Mouse (Mus musculus) liver, embryonic 15.5 days (tissue): ENCODE measurements around the gene Kcnk10. TPM values are rescaled to one million over a fixed set of nuclear protein-coding genes. Genes with fewer than 3 reads are reported as not detected.

Experiments
- ATAC-seq: fragments of 200-750 bp; cut with Nextera tagmentation; 2 replicates; pipeline ENCODE4 v1.8.0; 2017; ENCODE audit warnings: moderate number of reproducible peaks, mild to moderate bottlenecking, moderate library complexity; ENCODE audit not compliant: insufficient read depth
- H3K27ac ChIP-seq: fragments of 300-500 bp; sonication (generic); replicated peaks from 2 replicates; pipeline ENCODE4 v1.5.1; 2015; ENCODE audit warnings: mild to moderate bottlenecking, inconsistent platforms
- H3K27me3 ChIP-seq: fragments of 300-500 bp; sonication (generic); 2 replicates; pipeline ENCODE4 v1.6.1; 2015; ENCODE audit warnings: mild to moderate bottlenecking, inconsistent platforms
- H3K36me3 ChIP-seq: fragments of 300-500 bp; sonication (generic); replicated peaks from 2 replicates; pipeline ENCODE4 v1.6.1; 2015; ENCODE audit warnings: moderate library complexity, mild to moderate bottlenecking, inconsistent platforms
- H3K4me1 ChIP-seq: fragments of 300-500 bp; sonication (generic); replicated peaks from 2 replicates; pipeline ENCODE4 v1.6.1; 2015; ENCODE audit warnings: inconsistent platforms
- H3K4me2 ChIP-seq: fragments of 300-500 bp; sonication (generic); 2 replicates; pipeline ENCODE4 v1.6.1; 2015; ENCODE audit warnings: moderate library complexity, mild to moderate bottlenecking, inconsistent platforms
- H3K4me3 ChIP-seq: fragments of 300-500 bp; sonication (generic); replicated peaks from 2 replicates; pipeline ENCODE4 v1.5.1; 2015; ENCODE audit warnings: mild to moderate bottlenecking, inconsistent platforms
- H3K9ac ChIP-seq: fragments of 300-500 bp; sonication (generic); 2 replicates; pipeline ENCODE4 v1.6.1; 2015; ENCODE audit warnings: moderate library complexity, mild to moderate bottlenecking, inconsistent platforms
- H3K9me3 ChIP-seq: fragments of 300-500 bp; sonication (generic); replicated peaks from 2 replicates; pipeline ENCODE4 v1.6.1; 2016; ENCODE audit warnings: inconsistent platforms
- WGBS: fragments of 180-500 bp; shearing (Covaris S2); methylation state at CpG from one replicate; pipeline ENCODE4 v1.1.7; 2015; ENCODE audit warnings: mixed read lengths; ENCODE audit not compliant: insufficient replicate concordance; 5-methylcytosine and 5-hydroxymethylcytosine counted together
- polyA plus RNA-seq: library from polyadenylated mRNA; unstranded; fragments of >200 nt; fragmentation: Nextera tagmentation; extraction: Ambion mirVana; gene quantifications from 2 replicates; pipeline ENCODE4 v1.2.1, GENCODE M21; 2015

Kcnk10 gene
- polyA plus RNA-seq, 1 experiment from 2014 or later = 0.05 TPM

DNA sequence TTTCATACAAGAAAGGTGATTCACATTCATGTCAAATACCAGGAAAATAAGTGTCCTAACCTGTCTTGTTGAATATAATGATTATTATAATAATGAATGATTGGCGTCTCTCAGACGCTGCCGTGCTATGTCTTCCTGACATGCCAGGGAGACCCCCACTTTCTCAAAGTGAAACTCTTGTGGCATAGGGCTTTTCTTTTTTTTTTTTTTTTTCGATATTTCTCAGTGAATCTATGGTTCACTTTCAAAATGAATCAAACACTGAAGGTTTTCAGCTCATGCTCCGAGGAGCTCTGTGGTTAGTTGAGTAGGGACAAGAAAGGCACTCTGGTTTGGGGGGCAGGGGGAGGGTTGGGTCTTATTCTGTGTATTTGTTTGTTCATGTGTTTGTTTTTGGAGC is 22.8 kb upstream of the Kcnk10 start:
- no peaks in the 10 kb centered on the region for H3K4me1 ChIP-seq
- H3K36me3 ChIP-seq = no peaks in the 10 kb centered on the region
- no peak overlapping the region for H3K9ac ChIP-seq
- ATAC-seq = no peak
- no peaks in the 10 kb centered on the region for H3K9me3 ChIP-seq
- H3K4me3 ChIP-seq = no peak overlapping the region
- H3K27me3 ChIP-seq = no peaks in the 10 kb centered on the region
- H3K27ac ChIP-seq = no peak overlapping the region
- WGBS = 60% methylated on average over 5 of the region's 5 CpGs
- no peak overlapping the region for H3K4me2 ChIP-seq

DNA sequence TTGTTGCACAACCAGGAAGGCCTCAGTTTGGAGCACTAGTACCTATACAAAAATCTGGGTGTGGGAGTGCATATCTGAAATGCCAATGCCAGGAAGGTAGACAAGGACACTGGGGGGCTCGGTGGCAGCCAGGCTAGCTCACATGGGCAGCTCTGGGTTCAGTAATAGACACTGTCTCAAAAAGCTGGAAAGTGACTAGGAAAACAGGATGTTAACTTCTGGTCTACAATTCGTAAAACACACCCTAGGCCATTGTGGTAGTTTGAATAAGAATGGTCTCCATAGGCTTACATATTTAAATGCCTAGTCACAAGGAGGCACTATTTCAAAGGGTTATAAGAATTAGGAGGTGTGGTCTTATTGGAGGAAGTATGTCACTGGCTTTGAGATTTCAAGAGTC is 12.9 kb upstream of the Kcnk10 start:
- Histone ChIP-seq H3K4me2 (no peak overlapping the region), H3K4me3 (no peak overlapping the region), H3K9me3 (no peaks in the 10 kb centered on the region), H3K4me1 (no peaks in the 10 kb centered on the region), H3K9ac (no peak overlapping the region), H3K36me3 (no peaks in the 10 kb centered on the region), H3K27ac (no peak overlapping the region), H3K27me3 (no peaks in the 10 kb centered on the region)
- no peak for ATAC-seq
- WGBS = 52% methylated on average over 2 of the region's 2 CpGs

DNA sequence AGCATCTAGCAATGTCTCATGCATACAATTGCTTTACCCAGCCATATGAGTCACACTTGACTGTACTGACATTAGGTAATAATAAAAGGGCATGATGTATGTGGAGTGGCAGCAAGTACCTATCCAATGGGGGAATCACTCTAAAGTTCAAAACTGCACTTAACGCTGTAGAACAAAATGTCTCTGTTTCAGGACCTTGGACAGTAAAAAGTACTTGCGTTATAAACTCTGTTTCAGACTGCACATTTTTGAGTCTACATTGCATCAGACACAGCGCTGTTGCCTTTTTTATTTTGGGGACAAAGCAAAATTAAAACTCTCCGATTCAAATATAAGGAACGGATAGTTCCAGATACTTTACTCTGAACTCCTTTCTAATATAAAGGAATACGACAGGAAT is 10.5 kb upstream of the Kcnk10 start:
- Histone ChIP-seq H3K36me3 (no peaks in the 10 kb centered on the region), H3K4me3 (no peak overlapping the region), H3K4me2 (no peak overlapping the region), H3K9me3 (no peaks in the 10 kb centered on the region), H3K27ac (no peak overlapping the region), H3K27me3 (no peaks in the 10 kb centered on the region), H3K4me1 (no peaks in the 10 kb centered on the region), H3K9ac (no peak overlapping the region)
- WGBS = 55% methylated on average over 6 of the region's 6 CpGs
- ATAC-seq = no peak

GRCm38 (mm10) chr12:98585302-98585701 is 7.2 kb upstream of the Kcnk10 start:
- WGBS = 26% methylated on average over 3 of the region's 3 CpGs
- H3K36me3 ChIP-seq = no peaks in the 10 kb centered on the region
- H3K9ac ChIP-seq = no peak overlapping the region
- no peak overlapping the region for H3K4me2 ChIP-seq
- no peak for ATAC-seq
- H3K4me1 ChIP-seq = no peaks in the 10 kb centered on the region
- no peaks in the 10 kb centered on the region for H3K9me3 ChIP-seq
- H3K27me3 ChIP-seq = no peaks in the 10 kb centered on the region
- H3K27ac ChIP-seq = no peak overlapping the region
- H3K4me3 ChIP-seq = no peak overlapping the region

- 44% methylated on average over 8 of the region's 8 CpGs for WGBS
These were observed 2.1 kb downstream of the Kcnk10 start for GRCm38 (mm10) chr12:98575942-98576550.

GRCm38 (mm10) chr12:98575195-98575887 is 2.8 kb downstream of the Kcnk10 start:
- Histone ChIP-seq H3K4me2 (peak overlapping the region; percentile 64), H3K9me3 (no peaks in the 10 kb centered on the region), H3K36me3 (no peaks in the 10 kb centered on the region), H3K27ac (no peak overlapping the region), H3K4me1 (no peaks in the 10 kb centered on the region), H3K27me3 (peaks cover 73% of the 10 kb centered on the region), H3K9ac (no peak overlapping the region), H3K4me3 (peak overlapping the region; percentile 44)
- no peak for ATAC-seq
- 10% methylated on average over 17 of the region's 17 CpGs for WGBS

More at GRCm38 (mm10) chr12:98575942-98576550, 2.1 kb downstream of the Kcnk10 start:
- H3K27ac ChIP-seq = no peak overlapping the region
- H3K9ac ChIP-seq = no peak overlapping the region
- peaks cover 73% of the 10 kb centered on the region for H3K27me3 ChIP-seq
- no peaks in the 10 kb centered on the region for H3K9me3 ChIP-seq
- H3K4me3 ChIP-seq = no peak overlapping the region
- no peak for ATAC-seq
- no peak overlapping the region for H3K4me2 ChIP-seq
- H3K36me3 ChIP-seq = no peaks in the 10 kb centered on the region
- no peaks in the 10 kb centered on the region for H3K4me1 ChIP-seq

DNA sequence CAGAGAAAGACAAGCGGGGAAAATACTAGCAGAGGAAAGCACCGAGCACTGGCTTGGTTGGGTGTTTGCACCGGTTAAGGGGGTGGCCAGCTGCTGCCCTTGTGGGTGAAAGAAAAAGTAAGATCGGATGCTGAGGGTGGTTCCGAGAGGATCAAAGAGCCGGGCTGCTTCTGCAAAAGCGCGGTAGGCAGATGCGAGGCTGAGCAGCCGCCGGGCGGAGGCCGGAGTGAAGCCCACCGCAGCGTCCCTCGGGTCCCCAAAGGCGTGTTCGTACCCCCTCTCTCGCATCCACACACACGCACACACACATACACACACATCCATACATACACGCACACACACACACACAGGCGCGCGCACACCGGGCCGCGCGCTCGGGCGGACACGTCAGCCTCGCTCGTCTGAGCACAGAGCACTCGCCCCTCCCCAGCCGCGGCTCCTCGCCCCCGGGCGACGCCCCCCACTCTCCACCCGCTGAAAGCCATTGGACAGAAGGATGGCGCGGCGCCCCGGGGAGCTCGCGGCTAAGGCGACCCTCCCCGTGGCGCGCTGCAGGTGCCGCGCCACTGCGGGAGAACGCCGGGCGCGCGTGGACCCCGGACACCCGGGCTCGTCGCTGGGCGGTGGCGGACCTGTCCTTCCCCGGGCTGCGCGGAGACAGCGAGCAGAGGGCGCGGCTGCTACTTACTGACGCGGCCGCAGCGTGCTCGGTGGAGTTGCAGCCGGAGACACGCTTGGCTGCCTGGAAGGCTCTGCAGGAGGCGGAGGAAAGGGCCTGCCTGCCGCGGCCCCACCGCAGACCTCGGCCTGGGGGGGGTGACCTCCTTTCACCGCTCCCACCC is 3.5 kb downstream of the Kcnk10 start:
- Histone ChIP-seq H3K36me3 (no peaks in the 10 kb centered on the region), H3K9me3 (no peaks in the 10 kb centered on the region), H3K9ac (no peak overlapping the region), H3K4me1 (no peaks in the 10 kb centered on the region), H3K27me3 (peaks cover 73% of the 10 kb centered on the region), H3K27ac (no peak overlapping the region), H3K4me2 (peak overlapping the region; percentile 64), H3K4me3 (peak overlapping the region; percentile 44)
- ATAC-seq = no peak
- WGBS = 1% methylated on average over 84 of the region's 84 CpGs

GRCm38 (mm10) chr12:98573317-98574270 is 4.5 kb downstream of the Kcnk10 start:
- ATAC-seq = no peak
- Histone ChIP-seq H3K9ac (no peak overlapping the region), H3K4me3 (no peak overlapping the region), H3K4me1 (no peaks in the 10 kb centered on the region), H3K27me3 (peaks cover 69% of the 10 kb centered on the region), H3K36me3 (no peaks in the 10 kb centered on the region), H3K27ac (no peak overlapping the region), H3K9me3 (no peaks in the 10 kb centered on the region), H3K4me2 (no peak overlapping the region)
- WGBS = 19% methylated on average over 25 of the region's 25 CpGs

DNA sequence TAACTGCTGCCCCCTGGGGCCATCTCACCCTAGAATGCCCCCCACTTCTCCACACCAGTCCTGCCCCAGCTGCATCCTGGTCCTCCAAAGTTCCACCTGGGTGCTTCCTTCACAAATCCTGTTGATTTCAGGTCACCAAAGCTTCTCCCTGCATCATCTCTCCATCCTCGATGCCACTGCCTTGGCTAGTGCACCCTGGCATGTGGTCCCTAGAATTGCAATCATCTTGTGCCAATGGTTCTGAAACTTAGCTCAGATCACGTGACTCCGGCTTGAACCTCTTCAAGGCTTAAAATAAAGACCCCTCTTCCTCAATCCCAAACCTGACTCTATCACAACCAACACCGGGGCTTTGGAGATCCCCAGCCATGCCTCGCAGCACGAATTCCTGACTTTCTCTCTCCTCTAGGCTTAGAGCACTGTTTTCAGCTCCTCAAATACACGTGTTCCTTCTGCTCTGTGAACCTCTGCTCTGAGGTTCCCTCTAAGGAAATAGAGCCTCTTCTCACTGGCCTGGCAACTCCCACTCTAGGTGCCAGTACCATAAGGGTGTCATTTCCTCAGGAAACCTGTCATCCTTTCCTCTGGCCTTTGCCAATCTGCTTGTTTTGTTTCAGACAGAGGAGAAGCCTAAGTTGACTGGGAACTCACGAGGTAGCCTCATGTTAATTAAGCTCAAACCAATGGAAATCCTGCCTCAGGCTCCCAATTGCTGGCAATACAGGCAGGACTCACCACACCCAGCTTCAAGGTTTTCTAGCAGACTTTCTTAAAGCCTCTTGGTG is 6.0 kb downstream of the Kcnk10 start:
- peaks cover 54% of the 10 kb centered on the region for H3K27me3 ChIP-seq
- no peaks in the 10 kb centered on the region for H3K36me3 ChIP-seq
- H3K9me3 ChIP-seq = no peaks in the 10 kb centered on the region
- no peak for ATAC-seq
- no peaks in the 10 kb centered on the region for H3K4me1 ChIP-seq
- H3K4me2 ChIP-seq = no peak overlapping the region
- H3K4me3 ChIP-seq = no peak overlapping the region
- WGBS = 27% methylated on average over 8 of the region's 8 CpGs
- H3K9ac ChIP-seq = no peak overlapping the region
- no peak overlapping the region for H3K27ac ChIP-seq

GRCm38 (mm10) chr12:98569380-98569779 is 8.7 kb downstream of the Kcnk10 start:
- Histone ChIP-seq H3K9me3 (no peaks in the 10 kb centered on the region), H3K4me3 (no peak overlapping the region), H3K36me3 (no peaks in the 10 kb centered on the region), H3K27ac (no peak overlapping the region), H3K4me1 (no peaks in the 10 kb centered on the region), H3K27me3 (peaks cover 27% of the 10 kb centered on the region), H3K4me2 (no peak overlapping the region), H3K9ac (no peak overlapping the region)
- ATAC-seq = no peak
- 30% methylated on average over 6 of the region's 6 CpGs for WGBS
